Mouse (Mus musculus): Measurements from ENCODE around the gene Tap1.
"Not testable (repeated sequence)": the region's sequence is repeated elsewhere in the genome, so short reads cannot be mapped to it uniquely, and the experiment has no call there.

The Tap1 gene

GRCm38 (mm10) chr17:34205021-34205745, 17.8 kb downstream of the Tap1 start:
- peak; percentile 25 to 33 for DNase-seq

- DNase-seq: peak; percentile 26 to 27
Measured at GRCm38 (mm10) chr17:34205746-34206176, 18.4 kb downstream of the Tap1 start.

GRCm38 (mm10) chr17:34206731-34207130, 19.4 kb downstream of the Tap1 start:
- DNase-seq: no peak

GRCm38 (mm10) chr17:34207456-34207855, 20.1 kb downstream of the Tap1 start:
- no peak for DNase-seq

GRCm38 (mm10) chr17:34207866-34208265, 20.5 kb downstream of the Tap1 start:
- no peak for DNase-seq

GRCm38 (mm10) chr17:34208421-34208820, 21.1 kb downstream of the Tap1 start:
- no peak for DNase-seq

- DNase-seq: no peak
Measured at GRCm38 (mm10) chr17:34209680-34210079, 22.3 kb downstream of the Tap1 start.

- no peak for DNase-seq
Measured at GRCm38 (mm10) chr17:34210599-34210998, 23.2 kb downstream of the Tap1 start.

GRCm38 (mm10) chr17:34211746-34212365, 24.5 kb downstream of the Tap1 start:
- DNase-seq: no peak

- DNase-seq: no peak
Measured at GRCm38 (mm10) chr17:34213936-34214335, 26.6 kb downstream of the Tap1 start.

- no peak for DNase-seq
Measured at GRCm38 (mm10) chr17:34215176-34215575, 27.8 kb downstream of the Tap1 start.

GRCm38 (mm10) chr17:34217216-34217928, 30.0 kb downstream of the Tap1 start:
- DNase-seq: no peak

GRCm38 (mm10) chr17:34217986-34218385, 30.6 kb downstream of the Tap1 start:
- no peak for DNase-seq

- no peak for DNase-seq
Measured at GRCm38 (mm10) chr17:34218675-34219074, 31.3 kb downstream of the Tap1 start.

- DNase-seq: not testable (repeated sequence)
Measured at GRCm38 (mm10) chr17:34219096-34219495, 31.7 kb downstream of the Tap1 start.

GRCm38 (mm10) chr17:34219801-34220200, 32.4 kb downstream of the Tap1 start:
- not testable (repeated sequence) for DNase-seq

GRCm38 (mm10) chr17:34220401-34220800, 33.0 kb downstream of the Tap1 start:
- not testable (repeated sequence) for DNase-seq

- no peak for DNase-seq
Measured at GRCm38 (mm10) chr17:34224816-34225215, 37.5 kb downstream of the Tap1 start.

- no peak for DNase-seq
Measured at GRCm38 (mm10) chr17:34225426-34225825, 38.1 kb downstream of the Tap1 start.

- not testable (repeated sequence) for DNase-seq
Measured at GRCm38 (mm10) chr17:34225911-34226310, 38.6 kb downstream of the Tap1 start.

- not testable (repeated sequence) for DNase-seq
Measured at GRCm38 (mm10) chr17:34230971-34231370, 43.6 kb downstream of the Tap1 start.

- DNase-seq: not testable (repeated sequence)
Measured at GRCm38 (mm10) chr17:34232021-34232420, 44.7 kb downstream of the Tap1 start.

GRCm38 (mm10) chr17:34234926-34235325, 47.6 kb downstream of the Tap1 start:
- peak; percentile 62 for DNase-seq

GRCm38 (mm10) chr17:34236691-34237090, 49.3 kb downstream of the Tap1 start:
- no peak for DNase-seq
